Mouse (Mus musculus) B cell, adult (primary cell): ENCODE measurements around the gene Pard3. TPM values are rescaled to one million over a fixed set of nuclear protein-coding genes. Genes with fewer than 3 reads are reported as not detected.

Experiments
- total RNA-seq: library from RNA; stranded (reverse); gene quantifications from 4 replicates; pipeline ENCODE4 v1.2.4, GENCODE M21; 2023; ENCODE audit not compliant: inconsistent age

The Pard3 gene
- not detected in 4 replicates for total RNA-seq

DNA sequence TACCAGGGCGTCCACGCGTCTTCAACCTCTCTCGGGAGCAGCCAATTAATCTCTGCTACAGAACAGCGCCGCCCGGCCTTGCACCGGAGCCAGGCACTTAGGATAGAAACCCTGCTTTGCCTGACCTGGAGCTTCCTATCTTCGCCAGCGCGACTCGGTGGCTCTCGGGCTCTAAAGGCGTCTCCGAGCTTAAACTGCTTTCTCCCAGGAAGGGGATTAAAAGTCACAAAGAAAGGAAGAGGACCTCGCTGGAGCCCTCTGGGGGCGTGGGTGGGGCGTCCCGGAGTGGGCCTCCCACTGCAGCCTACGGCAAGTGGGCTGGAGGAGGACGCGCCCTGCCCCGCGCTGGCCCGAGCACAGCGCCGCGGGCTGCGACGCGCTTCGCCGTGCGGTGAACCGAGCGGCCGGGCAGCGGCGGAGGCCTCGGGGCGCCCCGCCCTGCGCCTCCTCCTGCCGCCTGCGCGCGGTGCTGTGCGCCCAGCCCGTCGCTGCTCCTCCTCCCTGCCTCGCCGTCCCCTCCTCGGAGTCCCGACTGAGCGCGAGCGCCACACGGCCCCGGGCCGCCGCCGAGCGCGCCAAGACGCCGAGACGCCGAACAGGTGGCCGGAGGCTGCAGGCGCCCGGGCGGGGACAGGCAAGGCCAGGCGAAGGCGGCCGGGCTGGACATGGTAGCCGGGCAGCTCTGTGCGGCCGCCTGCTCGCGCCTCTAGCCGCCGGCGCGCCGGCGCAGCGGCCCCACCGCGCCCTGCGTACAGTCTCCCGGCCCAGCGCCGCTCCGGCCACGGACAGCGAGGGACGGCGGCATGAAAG is at the start of gene Pard3:
Gene Pard3 (plus strand): TSS at position 343 of the 810 bp plus-strand sequence.

Other genes starting within 250 kb of the Pard3 start
- 91.7 to 116 TPM (median 105 TPM) in 4 replicates for gene Tomm20, start 118.0 kb upstream of the Pard3 start, total RNA-seq
- gene Rbm34, start 92.8 kb upstream of the Pard3 start, total RNA-seq, result 18.5 to 25.5 TPM (median 22.4 TPM) in 4 replicates